Mouse (Mus musculus) frontal cortex, adult (tissue): ENCODE measurements around the gene Gtf2h3.
A peak's percentile ranks its signal among the peaks of the same experiment; 100 is the strongest.
"Not testable (repeated sequence)": the region's sequence is repeated elsewhere in the genome, so short reads cannot be mapped to it uniquely, and the experiment has no call there.

Experiments
- ATAC-seq: cut with Nextera tagmentation; 2 replicates; pipeline ENCODE4 v1.9.2; 2017; ENCODE audit warnings: mild to moderate bottlenecking, moderate library complexity, mixed read lengths; ENCODE audit not compliant: low TSS enrichment

Gtf2h3 gene

DNA sequence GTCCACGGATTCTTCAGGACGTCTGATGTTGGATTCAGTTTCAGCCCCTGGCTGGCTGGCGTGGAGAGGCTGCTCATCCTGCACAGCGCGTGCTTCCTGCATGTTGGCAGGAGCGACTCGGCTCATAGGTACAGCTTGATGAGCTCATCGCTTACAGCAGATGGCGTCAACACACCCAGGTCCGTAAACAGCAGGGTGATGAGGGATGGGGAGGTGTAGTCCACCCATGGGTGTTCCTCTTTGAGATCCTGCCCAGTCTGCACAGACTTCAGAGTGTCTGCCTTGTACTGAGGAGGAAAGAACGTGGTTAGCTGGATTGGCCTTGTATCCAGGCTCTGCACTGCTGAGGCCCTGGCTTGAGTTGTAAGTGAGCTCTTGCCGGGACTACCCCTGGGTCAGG lies 7.9 kb upstream of the Gtf2h3 start:
- 0 out of 2 replicates have a peak, but pooled peaks have one; percentile 6 for ATAC-seq

DNA sequence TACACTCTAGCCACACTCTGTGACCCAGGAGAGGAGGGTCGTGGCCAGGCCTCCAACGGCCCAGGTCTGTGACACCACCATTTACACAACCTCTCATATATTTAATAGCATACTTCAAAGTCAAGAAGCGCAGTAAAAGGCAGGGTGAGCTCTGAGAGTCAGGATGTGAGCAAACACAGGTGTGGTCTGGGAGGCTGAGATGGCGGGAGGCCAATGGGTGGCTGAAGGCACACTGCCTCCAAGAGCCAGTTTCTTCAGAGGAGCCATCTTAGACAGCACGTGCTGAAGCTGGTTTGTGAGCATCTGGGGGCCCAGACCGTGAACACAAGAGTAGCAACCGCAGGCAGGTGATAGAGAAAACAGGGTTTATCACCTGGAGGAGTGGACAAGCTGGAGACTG lies 3.5 kb upstream of the Gtf2h3 start:
- no peak for ATAC-seq

DNA sequence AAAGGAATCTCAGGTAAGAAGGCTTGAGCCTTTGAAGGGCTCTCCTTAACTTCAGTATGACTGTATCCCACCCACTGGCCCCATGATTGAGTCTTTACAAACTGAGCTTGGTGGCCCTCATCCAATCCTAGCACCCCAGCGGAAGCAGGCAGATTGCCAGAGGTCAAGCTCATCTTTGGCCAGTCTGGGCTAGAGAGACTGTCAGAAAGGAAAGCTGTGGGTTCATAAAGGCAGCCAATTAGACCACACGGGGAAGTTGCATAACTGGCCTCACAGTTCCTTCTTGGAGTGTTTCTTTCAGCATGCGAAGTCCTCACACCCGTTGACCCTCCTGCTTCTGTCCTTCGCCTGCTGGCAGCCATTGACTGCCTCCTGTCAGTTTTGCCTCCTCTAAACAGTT lies 3.6 kb downstream of the Gtf2h3 start:
- ATAC-seq: no peak

DNA sequence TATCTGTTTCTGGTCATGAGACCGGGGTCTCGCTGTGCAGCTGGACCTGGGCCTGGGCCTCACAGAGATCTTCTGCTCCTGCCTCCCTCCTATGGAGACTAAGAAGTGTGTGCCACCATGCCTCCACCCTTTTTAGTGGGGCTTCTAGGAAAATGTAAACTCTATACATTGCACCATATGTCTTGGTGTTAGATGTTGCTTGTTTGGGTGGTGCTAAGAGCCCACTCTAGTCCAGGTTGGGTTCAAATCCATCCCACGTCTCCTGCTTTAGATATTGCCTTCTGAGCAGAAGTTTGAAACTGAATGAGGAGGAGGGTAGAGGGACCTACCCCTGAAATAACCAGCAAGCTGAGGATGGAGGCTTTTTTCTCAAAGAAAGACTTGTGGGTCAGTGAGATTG lies 13.8 kb downstream of the Gtf2h3 start:
- peak; percentile 34; the same call in 1 of the 2 replicates for ATAC-seq

DNA sequence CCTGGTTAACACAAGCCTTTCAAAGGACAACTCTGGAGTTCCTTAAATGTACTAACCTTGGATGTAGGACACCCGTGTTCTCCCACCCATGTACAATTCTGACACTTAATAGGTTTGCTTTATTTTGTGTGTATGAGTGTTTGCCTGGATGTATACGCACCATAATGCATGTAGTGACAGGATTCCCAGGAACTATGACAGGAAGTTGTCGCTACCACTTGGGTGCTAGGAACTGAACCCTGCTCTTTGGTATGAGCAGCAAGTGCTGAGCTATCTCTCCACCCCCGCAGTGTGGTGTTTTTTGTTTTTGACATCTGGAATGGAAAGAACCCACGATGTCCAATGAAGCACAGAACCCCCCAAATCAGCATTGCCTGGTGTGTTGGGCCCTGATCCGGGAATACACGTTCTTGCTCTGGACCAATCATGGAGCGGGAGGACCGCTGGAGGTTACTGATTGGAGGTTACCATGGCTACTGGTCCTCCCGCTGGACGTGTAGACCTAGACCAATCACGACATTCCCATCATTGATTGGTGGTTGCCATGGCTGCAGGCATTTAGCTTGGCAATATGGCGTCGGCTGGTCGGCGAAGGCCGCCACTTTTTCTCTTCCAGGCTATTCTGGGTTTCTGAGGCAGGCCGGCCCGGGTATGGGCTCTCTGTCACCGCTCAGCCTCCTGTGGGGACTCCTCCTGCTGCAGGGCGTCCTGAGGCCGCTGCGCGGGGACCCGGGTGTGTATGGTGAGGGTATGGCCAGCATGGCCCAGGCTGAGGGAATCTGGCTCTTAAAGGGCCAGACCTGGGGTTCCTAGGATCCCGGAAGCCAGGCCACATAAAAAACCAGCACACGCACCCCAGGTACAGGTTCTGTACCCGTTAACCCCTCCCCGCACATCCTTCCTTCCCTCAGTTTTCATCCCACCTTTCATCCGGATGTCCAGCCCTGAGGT lies 19.6 kb downstream of the Gtf2h3 start:
- ATAC-seq: peak; percentile 100

DNA sequence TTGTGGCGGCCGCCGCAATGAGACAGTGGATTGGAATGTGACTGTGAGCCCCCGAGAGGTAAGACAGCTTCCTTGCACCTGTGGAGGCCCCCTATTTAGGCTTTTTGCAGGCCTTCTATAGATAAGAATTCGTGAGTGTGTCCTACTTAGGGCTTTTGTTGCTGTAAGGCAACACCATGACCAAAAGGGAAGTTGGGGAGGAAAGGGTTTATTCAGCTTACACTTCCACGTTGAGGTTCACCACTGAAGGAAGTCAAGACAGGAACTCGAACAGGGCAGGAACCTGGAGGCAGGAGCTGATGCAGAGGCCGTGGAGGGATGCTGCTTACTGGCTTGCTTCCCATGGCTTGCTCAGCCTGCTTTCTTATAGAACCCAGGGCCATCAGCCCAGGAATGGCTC lies 20.8 kb downstream of the Gtf2h3 start:
- ATAC-seq: not testable (repeated sequence)

DNA sequence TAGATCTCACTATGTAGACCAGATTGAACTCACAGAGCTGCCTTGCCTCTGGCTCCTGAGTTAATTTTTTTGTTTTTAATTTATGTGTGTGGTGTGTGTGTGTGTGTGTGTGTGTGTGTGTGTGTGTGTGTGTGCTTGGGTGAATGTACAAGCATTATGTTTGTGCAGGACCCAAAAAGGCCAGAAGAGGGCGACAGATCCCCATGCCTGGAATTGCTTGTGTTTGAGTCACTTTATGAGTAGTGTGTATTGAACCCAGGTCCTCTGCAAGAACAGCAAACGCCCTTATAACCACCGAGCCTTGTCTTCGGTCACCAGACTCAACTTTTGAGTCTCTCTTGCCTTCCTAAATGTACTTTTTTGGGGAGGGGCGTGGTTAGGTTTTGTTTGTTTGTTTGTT lies 23.4 kb downstream of the Gtf2h3 start:
- ATAC-seq: no peak

DNA sequence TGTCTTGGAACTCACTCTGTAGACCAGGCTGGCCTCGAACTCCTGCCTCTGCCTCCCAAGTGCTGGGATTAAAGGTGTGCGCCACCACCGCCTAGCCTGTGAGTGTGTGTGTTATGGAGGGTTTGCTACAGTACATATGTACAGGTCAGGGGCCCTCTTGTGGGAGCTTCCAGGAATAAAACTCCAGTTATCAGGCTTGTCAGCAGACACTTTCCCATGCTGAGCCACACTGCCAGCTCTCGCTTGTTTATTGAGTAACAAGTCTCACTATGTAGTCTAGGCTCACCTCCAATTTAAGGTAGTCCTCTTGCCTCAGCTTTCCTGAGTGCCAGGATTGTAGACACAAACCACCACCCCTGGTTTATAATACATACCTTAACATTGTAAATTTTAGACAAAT lies 25.4 kb downstream of the Gtf2h3 start:
- ATAC-seq: no peak

DNA sequence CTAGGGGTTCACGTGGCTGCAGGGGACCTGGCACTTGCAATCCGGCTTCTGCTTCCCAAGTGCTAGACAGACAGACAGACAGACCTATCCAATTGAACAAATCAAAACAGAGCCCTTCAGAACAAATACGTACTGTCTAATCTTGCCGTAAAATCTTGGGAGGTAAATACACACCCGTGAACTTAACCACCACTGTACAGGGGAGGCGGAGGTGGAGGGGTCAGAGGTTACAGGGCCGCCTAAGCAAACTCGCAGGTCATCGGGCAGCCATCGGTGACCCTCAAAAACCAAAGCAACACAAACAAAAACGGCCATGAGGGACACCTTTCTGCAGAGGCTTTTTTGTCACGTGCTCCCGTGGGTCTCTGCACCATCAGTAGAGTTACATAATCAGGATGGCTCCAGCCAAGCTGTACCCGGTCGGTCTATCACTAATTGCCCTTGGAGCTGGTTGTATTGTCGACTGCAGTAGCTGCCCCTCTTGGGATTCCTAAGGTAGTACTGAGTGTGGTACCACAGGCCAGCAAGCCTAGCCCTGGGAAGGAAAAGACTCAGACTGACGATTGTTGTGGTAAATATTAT lies 26.2 kb downstream of the Gtf2h3 start:
- ATAC-seq: no peak

DNA sequence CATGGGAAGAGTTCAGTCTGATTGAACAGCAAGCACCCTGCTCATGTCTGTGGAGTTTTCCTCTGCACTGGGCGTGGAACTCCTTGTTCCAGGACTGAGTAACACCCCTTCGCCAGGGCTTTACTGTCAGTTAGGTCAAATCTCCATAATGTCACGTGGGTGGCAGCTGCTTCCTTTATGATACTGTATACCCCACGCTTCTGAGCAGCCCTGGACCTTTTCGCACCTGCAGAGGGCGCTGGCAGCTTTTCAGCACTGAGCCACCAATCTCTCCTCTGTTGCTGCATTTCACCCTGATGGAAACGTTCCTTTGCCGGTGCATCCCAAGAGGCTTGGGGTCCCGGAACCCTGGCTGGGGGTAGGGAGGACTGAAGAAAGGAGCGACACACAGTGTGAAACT lies 32.0 kb downstream of the Gtf2h3 start:
- no peak for ATAC-seq

DNA sequence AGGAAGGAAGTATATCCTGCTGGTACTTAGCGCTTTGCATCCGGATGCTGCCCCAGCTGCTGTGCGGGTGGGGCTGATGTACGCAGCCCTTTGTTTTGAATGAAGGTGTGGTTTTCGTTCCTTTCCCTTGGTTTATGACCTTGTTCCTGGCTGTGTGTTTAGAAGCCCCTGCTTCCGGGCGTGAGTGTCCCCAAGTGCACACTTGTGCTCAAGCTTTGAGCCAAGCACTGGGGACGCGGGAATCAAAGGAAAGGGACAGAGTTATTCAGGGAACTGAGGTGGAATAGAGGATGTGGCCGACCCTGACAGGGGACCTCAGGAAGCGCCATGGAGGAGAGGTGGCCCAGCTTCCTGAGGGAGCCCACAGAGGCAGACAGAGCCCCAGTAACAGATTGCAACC lies 35.8 kb downstream of the Gtf2h3 start:
- ATAC-seq: no peak

DNA sequence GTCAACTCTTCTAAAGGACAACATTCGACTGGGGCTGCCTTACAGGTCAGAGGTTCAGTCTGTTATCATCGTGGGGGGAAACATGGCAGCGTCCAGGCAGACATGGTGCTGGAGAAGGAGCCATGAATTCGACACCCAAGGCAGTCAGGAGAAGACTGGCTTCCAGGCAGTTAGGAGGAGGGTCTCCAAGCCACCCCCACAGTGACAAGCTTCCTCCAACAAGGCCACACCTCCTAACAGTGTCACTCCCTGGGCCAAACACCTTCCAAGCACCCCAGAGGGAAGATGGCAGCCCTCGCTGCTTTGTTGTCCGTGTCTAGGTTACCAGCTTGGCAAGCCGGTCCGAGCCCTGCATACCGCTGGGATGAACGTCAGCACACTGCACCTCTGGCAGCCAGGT lies 39.8 kb downstream of the Gtf2h3 start:
- ATAC-seq: no peak

DNA sequence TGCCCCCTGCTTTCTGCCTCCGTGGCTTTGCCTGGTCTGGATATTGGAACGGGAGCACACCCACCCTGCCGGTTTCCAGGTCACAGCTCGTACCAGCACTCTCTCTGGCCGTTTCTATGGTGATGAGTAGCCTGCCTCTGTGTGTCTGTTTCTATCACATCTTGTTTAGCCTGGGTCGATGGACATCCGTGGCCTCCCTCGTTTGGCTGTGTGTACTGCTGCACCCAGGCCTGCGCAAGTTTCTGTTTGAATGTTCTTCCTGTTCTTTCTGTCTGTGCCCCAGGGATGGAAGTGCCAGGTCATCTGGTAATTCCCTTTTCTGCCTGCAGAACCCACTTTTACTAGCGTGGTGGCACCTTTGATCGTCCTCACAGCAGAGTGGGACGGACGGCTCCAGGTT lies 42.4 kb downstream of the Gtf2h3 start:
- ATAC-seq: no peak

DNA sequence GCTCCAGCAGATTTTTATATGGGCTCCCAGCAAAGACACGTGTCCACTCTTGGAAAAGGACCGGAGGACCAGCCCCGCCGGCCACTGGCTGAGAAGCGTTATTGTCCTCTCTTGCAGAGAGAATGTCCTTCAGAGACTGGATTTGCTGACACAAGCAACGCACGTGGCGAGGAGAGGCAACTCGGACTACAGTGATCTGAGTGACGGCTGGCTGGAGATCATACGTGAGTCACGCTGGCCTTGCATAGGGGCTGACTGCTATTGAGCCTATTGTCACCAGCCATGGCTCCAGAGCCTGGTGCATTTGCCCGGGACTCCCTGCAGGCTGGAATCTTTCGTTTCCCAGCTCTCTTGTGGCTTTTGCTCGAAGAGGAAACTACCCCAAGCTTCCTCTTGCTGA lies 44.0 kb downstream of the Gtf2h3 start:
- no peak for ATAC-seq

DNA sequence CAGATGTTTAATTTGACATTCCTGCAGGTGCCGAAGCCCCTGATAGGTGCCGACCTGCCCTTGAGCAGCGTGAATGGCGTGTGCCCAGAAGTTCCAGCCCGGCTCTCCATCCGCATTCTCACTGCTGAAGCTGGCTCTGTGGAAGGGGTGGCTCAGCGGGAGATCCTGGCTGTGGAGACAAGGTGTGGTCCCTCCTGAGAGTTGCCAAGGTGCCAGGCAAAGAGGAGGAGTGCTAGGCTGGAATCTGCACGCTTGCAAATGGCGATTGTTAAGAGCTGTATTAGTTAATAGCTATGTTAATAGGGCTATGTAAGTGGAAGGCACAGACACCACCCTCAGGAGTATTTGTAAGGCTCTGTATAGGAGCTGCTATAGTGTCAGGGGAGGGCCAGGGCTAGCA lies 45.4 kb downstream of the Gtf2h3 start:
- ATAC-seq: no peak

DNA sequence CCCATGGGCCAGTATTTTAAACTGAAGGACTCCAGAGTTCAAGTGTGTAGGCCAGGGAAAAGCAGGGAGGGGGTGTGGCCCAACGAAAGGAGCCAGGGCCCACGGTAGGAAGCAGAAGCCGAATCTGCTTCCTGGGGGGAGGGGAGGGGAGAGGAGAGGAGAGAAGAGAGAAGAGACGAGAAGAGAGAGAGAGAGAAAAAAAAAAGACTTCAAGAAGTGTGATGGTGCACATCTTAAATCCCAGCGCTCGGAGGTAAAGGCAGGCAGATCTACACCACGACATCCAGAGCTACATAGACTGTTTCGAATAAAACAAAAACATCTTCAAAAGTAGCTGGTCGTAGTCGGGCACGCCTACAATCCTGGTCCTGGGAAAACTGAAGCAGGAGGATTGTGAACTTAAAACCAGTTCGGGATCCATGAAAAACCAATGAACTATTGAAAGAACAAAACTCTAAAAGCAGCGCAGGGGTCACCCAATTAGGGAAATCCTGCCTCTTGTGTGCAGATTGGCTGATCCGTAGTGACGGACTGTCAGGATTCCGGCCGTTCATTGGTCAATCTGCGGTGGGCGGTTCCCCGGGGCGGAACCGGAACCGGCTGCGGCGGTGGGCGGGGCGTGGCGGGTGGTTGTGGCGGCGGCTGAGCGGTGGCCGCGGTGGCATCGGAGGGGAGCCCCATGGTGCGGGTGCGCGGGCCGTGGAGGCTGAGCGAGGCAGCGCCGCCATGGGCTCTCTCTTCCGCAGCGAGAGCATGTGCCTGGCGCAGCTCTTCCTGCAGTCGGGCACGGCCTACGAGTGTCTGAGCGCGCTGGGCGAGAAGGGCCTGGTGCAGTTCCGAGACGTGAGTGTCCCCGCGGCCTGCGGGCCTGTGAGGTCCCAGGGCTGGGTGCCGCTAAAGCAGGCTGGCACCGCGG lies 49.8 kb downstream of the Gtf2h3 start, which contains the start of gene Atp6v0a2:
Atp6v0a2 (plus strand) TSS at position 129 of the 916 bp plus-strand sequence.
- peak; percentile 98 for ATAC-seq

DNA sequence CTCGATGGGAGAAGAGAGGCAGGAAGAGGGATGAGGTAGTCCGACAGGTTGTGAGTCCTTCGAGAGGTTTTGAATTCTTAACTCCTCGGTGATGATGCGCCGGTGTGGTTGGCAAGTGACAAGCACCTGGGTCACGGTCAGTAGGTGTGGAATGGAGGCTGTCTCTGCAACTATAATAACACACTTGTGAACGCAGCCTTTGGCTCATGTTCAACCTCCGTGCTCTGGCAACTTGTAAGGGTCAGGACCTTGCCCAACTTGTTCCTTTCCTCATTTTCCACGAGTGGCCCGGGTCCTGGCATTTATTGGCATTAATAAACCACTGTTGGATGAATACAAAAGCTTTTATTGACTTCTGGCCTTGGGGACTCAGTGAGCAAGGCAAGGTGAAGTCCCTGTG lies 50.7 kb downstream of the Gtf2h3 start:
- ATAC-seq: no peak; the same call in 1 of the 2 replicates

DNA sequence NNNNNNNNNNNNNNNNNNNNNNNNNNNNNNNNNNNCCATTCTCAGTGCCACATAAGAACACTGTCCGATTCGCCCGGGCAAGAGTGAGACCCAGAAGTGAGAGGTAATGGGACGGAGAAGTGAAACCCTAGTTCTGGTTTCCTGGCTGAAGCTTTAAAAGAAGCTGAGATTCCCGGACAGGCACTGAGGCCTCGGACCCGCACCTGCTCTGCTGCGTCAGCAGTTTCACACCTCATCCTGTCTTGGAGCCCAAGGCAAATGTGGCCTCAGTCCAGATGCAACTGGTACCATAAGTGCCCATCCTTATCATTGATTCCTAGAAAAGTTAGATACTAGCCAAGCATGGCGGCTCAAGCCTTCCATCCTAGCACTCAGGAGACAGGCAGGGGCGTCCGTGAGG lies 52.7 kb downstream of the Gtf2h3 start:
- ATAC-seq: no peak

DNA sequence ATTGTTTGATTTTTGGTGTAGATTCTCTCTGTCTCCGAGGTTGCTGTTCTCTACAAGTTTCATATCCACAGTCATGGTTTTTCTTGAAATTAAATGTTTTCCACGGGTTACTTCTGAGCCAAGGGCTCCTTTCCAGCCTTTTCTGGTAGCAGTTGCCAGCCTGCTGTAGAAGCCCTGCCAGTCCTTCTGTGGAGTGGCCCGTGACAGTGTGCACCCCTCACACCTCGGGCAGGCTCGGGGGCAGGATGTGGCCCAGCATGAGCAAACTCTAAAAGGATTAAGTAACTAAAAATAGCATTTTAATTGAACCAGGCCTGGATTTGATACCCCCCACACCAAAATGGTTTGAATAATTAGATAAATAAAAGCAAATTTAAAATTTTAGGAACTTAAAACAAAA lies 53.5 kb downstream of the Gtf2h3 start:
- no peak for ATAC-seq

DNA sequence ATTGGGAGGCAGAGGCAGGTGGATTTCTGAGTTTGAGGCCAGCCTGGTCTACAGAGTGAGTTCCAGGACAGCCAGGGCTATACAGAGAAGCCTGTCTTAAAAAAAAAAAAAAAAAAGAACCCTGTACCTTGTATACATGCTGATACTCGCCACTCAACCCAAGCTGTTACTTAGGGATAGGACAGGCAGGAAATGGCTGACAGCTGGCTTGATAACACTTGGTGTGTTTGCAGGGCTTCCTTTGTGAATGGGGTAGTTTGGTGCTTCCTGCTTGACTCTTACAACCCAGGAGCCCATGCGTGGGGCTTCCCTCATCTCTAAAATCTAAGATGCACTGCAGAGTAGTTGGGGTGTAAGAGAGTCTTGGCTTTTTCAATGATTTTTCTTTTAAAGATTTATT lies 54.5 kb downstream of the Gtf2h3 start:
- no peak for ATAC-seq

DNA sequence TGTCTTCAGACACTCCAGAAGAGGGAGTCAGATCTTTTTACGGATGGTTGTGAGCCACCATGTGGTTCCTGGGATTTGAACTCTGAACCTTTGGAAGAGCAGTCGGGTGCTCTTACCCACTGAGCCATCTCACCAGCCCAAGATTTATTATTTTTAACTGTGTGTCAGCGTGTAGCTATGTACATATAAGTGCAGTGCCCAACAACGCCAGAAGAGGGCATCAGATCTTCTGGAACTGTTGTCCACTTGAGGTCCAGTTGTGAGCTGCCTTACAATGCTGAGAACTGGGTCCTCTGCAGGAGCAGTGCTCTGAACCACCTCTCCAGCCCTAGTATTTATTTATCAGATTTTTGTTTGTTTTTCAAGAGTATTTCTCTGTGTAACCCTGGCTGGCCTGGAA lies 56.1 kb downstream of the Gtf2h3 start:
- ATAC-seq: not testable (repeated sequence)

DNA sequence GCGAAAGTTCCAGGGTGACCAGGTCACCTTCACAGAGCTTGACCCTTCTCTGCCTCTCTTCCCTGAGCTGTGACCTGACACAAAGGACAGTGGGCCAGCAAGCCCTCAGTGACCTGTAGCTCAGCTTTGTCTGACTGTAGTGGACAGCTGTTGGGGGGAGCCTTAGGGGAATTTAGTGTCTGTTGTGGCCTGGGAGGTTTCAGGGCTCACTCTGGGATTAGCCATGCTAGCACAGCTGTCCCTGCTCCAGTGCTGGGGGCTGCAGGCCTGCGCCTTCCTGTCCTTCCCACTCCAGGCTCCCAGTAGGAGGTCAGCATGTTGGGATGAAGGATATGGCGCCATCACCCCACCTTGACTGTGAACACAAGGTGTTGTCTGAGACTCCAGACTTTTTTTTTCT lies 57.2 kb downstream of the Gtf2h3 start:
- ATAC-seq: no peak
